Mouse (Mus musculus): ENCODE measurements around the gene Nudt21. TPM values are rescaled to one million over a fixed set of nuclear protein-coding genes. Genes with fewer than 3 reads are reported as not detected.
"Not testable (repeated sequence)": the region's sequence is repeated elsewhere in the genome, so short reads cannot be mapped to it uniquely, and the experiment has no call there.

The Nudt21 gene
- polyA plus RNA-seq, 1 experiment: 35.1 TPM

DNA sequence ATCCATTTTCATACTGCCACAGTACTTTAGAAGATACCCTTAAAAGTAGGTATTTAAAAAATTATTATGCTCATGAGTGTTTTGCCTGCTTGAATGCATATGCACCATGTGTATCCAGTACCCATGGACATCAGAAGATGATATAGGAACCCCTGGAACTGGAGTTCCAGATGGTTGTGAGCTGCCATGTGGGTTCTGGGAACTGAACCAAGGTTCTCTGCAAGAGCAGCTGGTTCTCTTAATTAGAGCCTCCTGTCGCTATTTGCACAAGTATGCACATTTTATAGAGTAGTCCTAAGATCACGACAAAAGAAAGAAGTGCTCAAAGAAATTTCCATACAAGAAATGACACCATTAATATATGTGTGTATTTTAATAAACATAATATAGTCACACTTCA lies 11.0 kb upstream of the Nudt21 start:
- Histone ChIP-seq H3K36me3 (ENCODE audit: control insufficient read depth, insufficient read depth, low read length) (no peaks in the 10 kb centered on the region), H3K27me3 (ENCODE audit: control insufficient read depth, insufficient read depth, low read length) (no peaks in the 10 kb centered on the region), H3K27ac (ENCODE audit: control insufficient read depth, insufficient read depth, low read depth, low read length) (no peak overlapping the region), H3K4me1 (ENCODE audit: control insufficient read depth, insufficient read depth, low read length) (no peaks in the 10 kb centered on the region), H3K4me3 (ENCODE audit: control insufficient read depth, low read depth, low read length) (no peak overlapping the region)
- no peak for TF ChIP-seq CTCF (IDR thresholded peaks at IDR 0.05; ENCODE audit: control insufficient read depth, insufficient read depth, insufficient replicate concordance, low read depth, low read length)
- no peak for TF ChIP-seq POLR2A (IDR thresholded peaks at IDR 0.05; ENCODE audit: control insufficient read depth, low read depth, low read length)

DNA sequence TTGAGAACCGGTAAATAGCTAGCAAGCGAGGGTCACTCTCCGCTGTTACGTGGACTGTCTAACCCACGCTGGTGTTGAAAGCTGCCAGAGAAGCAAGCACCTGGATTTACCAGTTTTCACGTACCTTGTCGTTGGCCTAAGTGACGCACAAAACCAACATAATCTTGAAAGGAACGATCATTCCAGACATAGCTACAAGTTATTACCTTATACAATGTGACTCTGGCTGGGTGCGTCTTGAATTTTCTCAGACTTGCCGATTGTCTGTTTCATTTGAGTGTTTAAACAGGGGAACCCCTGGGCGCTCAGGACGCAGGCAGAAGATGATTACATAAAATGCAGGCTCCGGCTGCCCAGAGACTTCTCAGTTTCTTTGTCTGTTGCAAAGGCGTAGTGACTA lies 975 bp upstream of the Nudt21 start:
- H3K36me3 ChIP-seq (ENCODE audit: control insufficient read depth, insufficient read depth, low read length): no peaks in the 10 kb centered on the region
- H3K4me1 ChIP-seq (ENCODE audit: control insufficient read depth, insufficient read depth, low read length): no peaks in the 10 kb centered on the region; the same call in none of the 2 replicates
- peak overlapping the region; percentile 80 for H3K4me3 ChIP-seq (ENCODE audit: control insufficient read depth, low read depth, low read length)
- H3K27ac ChIP-seq (ENCODE audit: control insufficient read depth, insufficient read depth, low read depth, low read length): peak overlapping the region; percentile 15
- no peaks in the 10 kb centered on the region for H3K27me3 ChIP-seq (ENCODE audit: control insufficient read depth, insufficient read depth, low read length)
- TF ChIP-seq POLR2A (IDR thresholded peaks at IDR 0.05; ENCODE audit: control insufficient read depth, low read depth, low read length) (no peak), CTCF (IDR thresholded peaks at IDR 0.05; ENCODE audit: control insufficient read depth, insufficient read depth, insufficient replicate concordance, low read depth, low read length) (no peak)

DNA sequence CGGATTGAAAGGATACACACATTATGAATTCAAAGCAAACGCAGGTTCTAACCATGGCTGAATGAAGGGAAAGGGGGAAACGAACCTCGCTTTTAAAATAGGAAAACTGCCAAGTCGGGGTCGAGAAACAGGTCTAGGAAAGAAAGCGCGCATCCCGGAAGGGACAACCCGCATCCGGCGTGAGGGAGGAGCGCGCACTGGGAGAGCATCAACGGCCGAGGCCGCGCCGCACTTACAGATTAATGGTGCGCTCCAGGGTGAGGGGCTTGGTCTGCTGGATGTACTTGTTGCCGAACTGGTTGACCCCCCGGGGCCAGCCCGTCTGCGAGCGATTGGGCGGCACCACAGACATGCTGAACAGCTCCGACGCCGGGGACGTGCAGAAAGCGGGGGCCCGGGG lies 290 bp downstream of the Nudt21 start:
- Histone ChIP-seq H3K4me3 (ENCODE audit: control insufficient read depth, low read depth, low read length) (peak overlapping the region; percentile 80), H3K27ac (ENCODE audit: control insufficient read depth, insufficient read depth, low read depth, low read length) (peak overlapping the region; percentile 91)
- not testable (repeated sequence) for H3K27me3 ChIP-seq (ENCODE audit: control insufficient read depth, insufficient read depth, low read length); H3K36me3 ChIP-seq (ENCODE audit: control insufficient read depth, insufficient read depth, low read length); H3K4me1 ChIP-seq (ENCODE audit: control insufficient read depth, insufficient read depth, low read length)

DNA sequence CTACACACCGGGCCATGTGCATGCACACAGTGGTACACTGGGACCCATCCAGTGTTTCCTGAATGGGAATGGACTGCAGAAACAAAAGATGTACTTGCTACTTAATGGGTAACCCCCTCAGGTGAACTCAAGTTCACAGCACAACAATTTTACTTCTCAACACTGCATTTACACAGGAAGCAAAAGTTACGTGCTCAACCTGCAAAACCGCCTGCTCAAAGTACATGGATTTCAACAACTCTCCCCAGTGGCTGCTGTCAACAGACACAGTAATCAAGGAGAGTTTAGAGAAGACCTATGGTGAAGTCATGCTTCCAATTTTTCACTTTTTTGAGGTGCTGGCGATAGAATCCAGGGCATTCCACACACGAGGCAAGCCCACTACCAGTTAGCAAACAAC lies 1.6 kb downstream of the Nudt21 start:
- Histone ChIP-seq H3K4me3 (ENCODE audit: control insufficient read depth, low read depth, low read length) (peak overlapping the region; percentile 51; the same call in 1 of the 2 replicates), H3K27ac (ENCODE audit: control insufficient read depth, insufficient read depth, low read depth, low read length) (no peak overlapping the region), H3K27me3 (ENCODE audit: control insufficient read depth, insufficient read depth, low read length) (no peaks in the 10 kb centered on the region), H3K4me1 (ENCODE audit: control insufficient read depth, insufficient read depth, low read length) (no peaks in the 10 kb centered on the region; the same call in 1 of the 2 replicates), H3K36me3 (ENCODE audit: control insufficient read depth, insufficient read depth, low read length) (no peaks in the 10 kb centered on the region)
- TF ChIP-seq POLR2A (IDR thresholded peaks at IDR 0.05; ENCODE audit: control insufficient read depth, low read depth, low read length): no peak
- no peak for TF ChIP-seq CTCF (IDR thresholded peaks at IDR 0.05; ENCODE audit: control insufficient read depth, insufficient read depth, insufficient replicate concordance, low read depth, low read length)

- H3K36me3 ChIP-seq (ENCODE audit: control insufficient read depth, insufficient read depth, low read length): no peaks in the 10 kb centered on the region
- TF ChIP-seq CTCF (IDR thresholded peaks at IDR 0.05; ENCODE audit: control insufficient read depth, insufficient read depth, insufficient replicate concordance, low read depth, low read length) (no peak), POLR2A (IDR thresholded peaks at IDR 0.05; ENCODE audit: control insufficient read depth, low read depth, low read length) (no peak)
Observed at GRCm38 (mm10) chr8:94033601-94034000, 3.2 kb downstream of the Nudt21 start.

DNA sequence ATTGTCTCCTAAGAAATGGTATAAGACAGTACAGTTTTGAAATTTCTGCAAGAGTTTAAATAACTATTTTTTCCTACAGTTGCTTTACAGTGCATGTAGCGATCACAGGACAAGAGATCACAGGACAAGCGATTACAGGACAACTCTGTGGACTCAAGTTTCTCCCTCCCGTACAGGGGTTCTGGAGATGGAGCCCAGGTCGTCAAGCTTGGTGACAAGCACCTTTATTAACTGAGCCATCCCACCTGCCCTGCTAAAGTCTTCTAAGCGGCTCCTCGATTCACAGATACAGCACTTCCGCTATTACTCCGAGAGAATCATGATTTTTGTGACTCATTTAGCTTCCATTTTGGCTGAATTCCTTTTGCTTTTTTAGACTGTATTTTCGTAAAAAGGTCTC lies 7.1 kb downstream of the Nudt21 start:
- no peaks in the 10 kb centered on the region for H3K4me1 ChIP-seq (ENCODE audit: control insufficient read depth, insufficient read depth, low read length)
- no peaks in the 10 kb centered on the region; the same call in 1 of the 2 replicates for H3K36me3 ChIP-seq (ENCODE audit: control insufficient read depth, insufficient read depth, low read length)

More at GRCm38 (mm10) chr8:94033601-94034000, 3.2 kb downstream of the Nudt21 start:
- Histone ChIP-seq H3K4me3 (ENCODE audit: control insufficient read depth, low read depth, low read length) (no peak overlapping the region), H3K4me1 (ENCODE audit: control insufficient read depth, insufficient read depth, low read length) (no peaks in the 10 kb centered on the region; the same call in 1 of the 2 replicates), H3K27ac (ENCODE audit: control insufficient read depth, insufficient read depth, low read depth, low read length) (no peak overlapping the region), H3K27me3 (ENCODE audit: control insufficient read depth, insufficient read depth, low read length) (no peaks in the 10 kb centered on the region)

GRCm38 (mm10) chr8:94023916-94024315 lies 12.9 kb downstream of the Nudt21 start:
- H3K4me1 ChIP-seq (ENCODE audit: control insufficient read depth, insufficient read depth, low read length): no peaks in the 10 kb centered on the region
- H3K27ac ChIP-seq (ENCODE audit: control insufficient read depth, insufficient read depth, low read depth, low read length): no peak overlapping the region
- H3K4me3 ChIP-seq (ENCODE audit: control insufficient read depth, low read depth, low read length): no peak overlapping the region
- H3K27me3 ChIP-seq (ENCODE audit: control insufficient read depth, insufficient read depth, low read length): no peaks in the 10 kb centered on the region
- no peaks in the 10 kb centered on the region; the same call in 1 of the 2 replicates for H3K36me3 ChIP-seq (ENCODE audit: control insufficient read depth, insufficient read depth, low read length)
- no peak for TF ChIP-seq POLR2A (IDR thresholded peaks at IDR 0.05; ENCODE audit: control insufficient read depth, low read depth, low read length)
- no peak for TF ChIP-seq CTCF (IDR thresholded peaks at IDR 0.05; ENCODE audit: control insufficient read depth, insufficient read depth, insufficient replicate concordance, low read depth, low read length)

More for the DNA sequence above, 7.1 kb downstream of the Nudt21 start:
- no peak overlapping the region for H3K27ac ChIP-seq (ENCODE audit: control insufficient read depth, insufficient read depth, low read depth, low read length)
- no peak overlapping the region for H3K4me3 ChIP-seq (ENCODE audit: control insufficient read depth, low read depth, low read length)
- TF ChIP-seq CTCF (IDR thresholded peaks at IDR 0.05; ENCODE audit: control insufficient read depth, insufficient read depth, insufficient replicate concordance, low read depth, low read length): no peak
- no peaks in the 10 kb centered on the region for H3K27me3 ChIP-seq (ENCODE audit: control insufficient read depth, insufficient read depth, low read length)

DNA sequence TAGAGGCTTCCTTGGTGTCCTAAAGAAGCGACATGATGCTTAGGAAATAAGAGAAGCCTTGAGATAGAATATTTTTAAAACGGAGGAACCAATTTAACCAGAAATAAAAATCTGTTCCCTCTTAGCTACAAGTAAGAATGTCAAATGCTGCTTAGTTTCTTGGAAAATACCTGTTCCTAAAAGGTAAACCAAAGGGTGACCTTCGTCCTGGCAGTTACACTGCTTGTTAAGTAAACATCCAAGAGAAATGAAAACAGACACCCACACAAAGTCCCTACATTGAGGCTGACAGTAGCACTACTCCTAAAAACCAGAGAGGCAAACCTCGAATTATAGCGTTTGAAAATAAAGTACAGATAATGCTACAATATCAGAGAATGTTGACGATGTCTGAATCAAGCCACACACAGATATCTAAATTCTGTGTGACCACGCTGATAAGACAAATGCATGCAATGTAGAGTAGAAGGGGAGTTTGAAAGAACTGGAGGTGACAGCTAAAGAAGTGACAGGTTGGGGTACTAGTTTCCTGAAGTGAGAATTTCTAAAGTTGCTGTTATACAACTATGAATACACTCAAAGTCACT lies 23.7 kb downstream of the Nudt21 start:
- TF ChIP-seq POLR2A (IDR thresholded peaks at IDR 0.05; ENCODE audit: control insufficient read depth, low read depth, low read length) (no peak), CTCF (IDR thresholded peaks at IDR 0.05; ENCODE audit: control insufficient read depth, insufficient read depth, insufficient replicate concordance, low read depth, low read length) (no peak)
- Histone ChIP-seq H3K27me3 (ENCODE audit: control insufficient read depth, insufficient read depth, low read length) (no peaks in the 10 kb centered on the region), H3K4me1 (ENCODE audit: control insufficient read depth, insufficient read depth, low read length) (peaks cover 10% of the 10 kb centered on the region), H3K27ac (ENCODE audit: control insufficient read depth, insufficient read depth, low read depth, low read length) (peak overlapping the region; percentile 95), H3K36me3 (ENCODE audit: control insufficient read depth, insufficient read depth, low read length) (no peaks in the 10 kb centered on the region; the same call in 1 of the 2 replicates), H3K4me3 (ENCODE audit: control insufficient read depth, low read depth, low read length) (peak overlapping the region; percentile 92)
